Mouse (Mus musculus) liver, embryonic 15.5 days (tissue): ENCODE results near the gene Herc2. TPM values are rescaled to one million over a fixed set of nuclear protein-coding genes. Genes with fewer than 3 reads are reported as not detected.

Experiments
- ATAC-seq: fragments of 200-750 bp; cut with Nextera tagmentation; 2 replicates; pipeline ENCODE4 v1.8.0; 2017; ENCODE audit warnings: moderate number of reproducible peaks, mild to moderate bottlenecking, moderate library complexity; ENCODE audit not compliant: insufficient read depth
- H3K27ac ChIP-seq: fragments of 300-500 bp; sonication (generic); replicated peaks from 2 replicates; pipeline ENCODE4 v1.5.1; 2015; ENCODE audit warnings: mild to moderate bottlenecking, inconsistent platforms
- H3K27me3 ChIP-seq: fragments of 300-500 bp; sonication (generic); 2 replicates; pipeline ENCODE4 v1.6.1; 2015; ENCODE audit warnings: mild to moderate bottlenecking, inconsistent platforms
- H3K36me3 ChIP-seq: fragments of 300-500 bp; sonication (generic); replicated peaks from 2 replicates; pipeline ENCODE4 v1.6.1; 2015; ENCODE audit warnings: moderate library complexity, mild to moderate bottlenecking, inconsistent platforms
- H3K4me1 ChIP-seq: fragments of 300-500 bp; sonication (generic); replicated peaks from 2 replicates; pipeline ENCODE4 v1.6.1; 2015; ENCODE audit warnings: inconsistent platforms
- H3K4me2 ChIP-seq: fragments of 300-500 bp; sonication (generic); 2 replicates; pipeline ENCODE4 v1.6.1; 2015; ENCODE audit warnings: moderate library complexity, mild to moderate bottlenecking, inconsistent platforms
- H3K4me3 ChIP-seq: fragments of 300-500 bp; sonication (generic); replicated peaks from 2 replicates; pipeline ENCODE4 v1.5.1; 2015; ENCODE audit warnings: mild to moderate bottlenecking, inconsistent platforms
- H3K9ac ChIP-seq: fragments of 300-500 bp; sonication (generic); 2 replicates; pipeline ENCODE4 v1.6.1; 2015; ENCODE audit warnings: moderate library complexity, mild to moderate bottlenecking, inconsistent platforms
- H3K9me3 ChIP-seq: fragments of 300-500 bp; sonication (generic); replicated peaks from 2 replicates; pipeline ENCODE4 v1.6.1; 2016; ENCODE audit warnings: inconsistent platforms
- WGBS: fragments of 180-500 bp; shearing (Covaris S2); methylation state at CpG from one replicate; pipeline ENCODE4 v1.1.7; 2015; ENCODE audit warnings: mixed read lengths; ENCODE audit not compliant: insufficient replicate concordance; 5-methylcytosine and 5-hydroxymethylcytosine counted together
- polyA plus RNA-seq: library from polyadenylated mRNA; unstranded; fragments of >200 nt; fragmentation: Nextera tagmentation; extraction: Ambion mirVana; gene quantifications from 2 replicates; pipeline ENCODE4 v1.2.1, GENCODE M21; 2015

Gene Herc2
- polyA plus RNA-seq, 1 experiment from 2014 or later = 14.2 TPM

DNA sequence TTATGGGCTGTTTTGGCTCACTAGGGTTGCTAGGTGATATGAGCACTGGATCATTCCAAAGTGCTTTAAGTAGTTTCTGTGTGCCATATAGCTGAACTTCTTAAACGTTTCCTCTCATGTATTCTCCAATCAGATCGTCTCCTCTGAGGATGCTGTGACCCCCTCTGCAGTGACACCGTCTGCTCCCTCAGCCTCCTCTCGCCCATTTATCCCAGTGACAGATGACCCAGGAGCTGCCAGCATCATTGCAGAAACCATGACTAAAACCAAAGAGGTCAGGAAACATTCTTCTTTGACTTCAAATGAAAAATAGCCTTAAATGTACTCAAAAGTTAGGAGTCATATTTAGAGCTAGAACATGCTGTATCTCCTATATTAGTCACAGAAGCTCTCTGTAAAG is 141.7 kb downstream of the Herc2 start:
- Histone ChIP-seq H3K9ac (no peak overlapping the region), H3K4me1 (no peaks in the 10 kb centered on the region), H3K9me3 (no peaks in the 10 kb centered on the region), H3K36me3 (peaks cover 74% of the 10 kb centered on the region), H3K4me2 (no peak overlapping the region), H3K27ac (no peak overlapping the region), H3K27me3 (no peaks in the 10 kb centered on the region), H3K4me3 (no peak overlapping the region)
- no peak for ATAC-seq
- 78% methylated on average over 4 of the region's 4 CpGs for WGBS

DNA sequence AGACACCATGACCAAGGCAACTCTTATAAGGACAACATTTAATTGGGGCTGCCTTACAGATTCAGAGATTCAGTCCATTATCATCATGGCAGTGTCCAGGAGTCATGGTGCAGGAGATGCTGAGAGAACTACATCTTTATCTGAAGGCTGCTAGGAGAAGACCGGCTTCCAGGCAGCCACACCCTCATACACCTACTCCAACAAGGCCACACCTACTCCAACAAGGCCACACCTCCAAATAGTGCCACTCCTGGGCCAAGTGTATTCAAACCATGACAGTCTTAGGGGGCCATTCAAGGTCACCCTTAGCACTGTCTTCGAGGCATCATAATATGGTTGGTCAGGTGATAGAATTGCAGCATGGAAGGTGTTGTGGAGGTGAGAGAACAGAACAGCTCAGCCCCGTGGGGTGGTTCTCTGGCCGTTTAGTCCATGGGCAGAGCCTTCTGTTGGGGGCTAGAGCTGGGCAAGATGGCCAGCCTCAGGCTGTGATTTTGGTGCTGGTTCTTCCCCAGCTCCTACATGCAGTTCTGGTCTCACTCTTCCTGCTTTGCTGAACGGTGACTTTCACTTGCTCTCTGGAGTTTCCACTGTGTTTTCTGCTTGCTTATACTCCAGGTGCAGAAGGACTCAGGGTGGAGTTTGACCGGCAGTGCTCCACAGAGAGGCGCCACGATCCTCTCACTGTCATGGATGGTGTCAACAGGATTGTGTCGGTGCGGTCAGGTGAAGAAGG is 151.7 kb downstream of the Herc2 start:
- H3K9me3 ChIP-seq = no peaks in the 10 kb centered on the region
- H3K27ac ChIP-seq = no peak overlapping the region
- H3K27me3 ChIP-seq = no peaks in the 10 kb centered on the region
- H3K36me3 ChIP-seq = peaks cover 89% of the 10 kb centered on the region
- no peak for ATAC-seq
- H3K4me2 ChIP-seq = no peak overlapping the region
- H3K9ac ChIP-seq = no peak overlapping the region
- WGBS = 81% methylated on average over 10 of the region's 10 CpGs
- no peaks in the 10 kb centered on the region for H3K4me1 ChIP-seq
- no peak overlapping the region for H3K4me3 ChIP-seq

DNA sequence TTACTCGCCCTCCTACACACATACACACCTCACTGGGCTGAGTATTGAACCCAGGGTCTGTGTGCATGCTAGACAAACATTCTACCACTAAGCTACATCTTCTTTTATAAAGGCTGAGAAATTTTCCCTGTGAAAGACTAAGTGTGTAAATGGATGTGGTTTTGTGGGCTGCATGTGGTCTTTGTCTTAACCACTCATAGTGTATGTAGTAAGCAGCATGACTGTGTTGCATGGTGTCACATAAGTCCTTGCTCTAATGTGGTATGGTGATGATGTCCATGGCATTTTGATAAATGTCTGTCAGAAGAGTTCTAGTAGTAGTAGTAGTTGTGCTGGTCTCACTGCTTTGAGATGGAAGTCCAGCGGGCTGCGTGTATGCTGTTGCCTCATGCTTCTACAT is 152.8 kb downstream of the Herc2 start:
- ATAC-seq = no peak
- Histone ChIP-seq H3K4me1 (no peaks in the 10 kb centered on the region), H3K4me2 (no peak overlapping the region), H3K9me3 (no peaks in the 10 kb centered on the region), H3K36me3 (peaks cover 86% of the 10 kb centered on the region), H3K27ac (no peak overlapping the region), H3K4me3 (no peak overlapping the region), H3K27me3 (no peaks in the 10 kb centered on the region), H3K9ac (no peak overlapping the region)
- 82% methylated on average over 3 of the region's 3 CpGs for WGBS

DNA sequence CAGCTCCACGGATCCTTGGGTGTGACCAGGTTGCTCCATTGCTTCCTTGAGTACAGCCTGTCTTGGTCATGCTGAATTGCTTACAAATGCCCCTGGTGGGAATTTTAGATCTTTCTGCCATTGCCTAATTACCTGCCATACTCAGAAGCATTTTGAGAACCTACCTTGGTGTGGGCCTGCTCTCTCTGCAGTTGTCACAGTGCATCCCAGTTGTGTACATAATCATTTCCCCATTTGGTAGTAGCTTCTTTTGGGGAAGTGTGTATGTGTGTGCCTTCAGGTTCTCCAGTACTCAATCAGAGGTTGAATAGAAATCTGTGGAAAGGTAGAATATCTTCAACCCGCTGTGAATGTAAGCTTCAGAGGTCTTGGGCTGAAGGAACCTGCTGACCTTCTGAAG is 153.3 kb downstream of the Herc2 start:
- 77% methylated on average over 2 of the region's 2 CpGs for WGBS
- Histone ChIP-seq H3K4me2 (no peak overlapping the region), H3K36me3 (peaks cover 84% of the 10 kb centered on the region), H3K27me3 (no peaks in the 10 kb centered on the region), H3K4me3 (no peak overlapping the region), H3K27ac (no peak overlapping the region), H3K9me3 (no peaks in the 10 kb centered on the region), H3K4me1 (no peaks in the 10 kb centered on the region), H3K9ac (no peak overlapping the region)
- ATAC-seq = no peak

DNA sequence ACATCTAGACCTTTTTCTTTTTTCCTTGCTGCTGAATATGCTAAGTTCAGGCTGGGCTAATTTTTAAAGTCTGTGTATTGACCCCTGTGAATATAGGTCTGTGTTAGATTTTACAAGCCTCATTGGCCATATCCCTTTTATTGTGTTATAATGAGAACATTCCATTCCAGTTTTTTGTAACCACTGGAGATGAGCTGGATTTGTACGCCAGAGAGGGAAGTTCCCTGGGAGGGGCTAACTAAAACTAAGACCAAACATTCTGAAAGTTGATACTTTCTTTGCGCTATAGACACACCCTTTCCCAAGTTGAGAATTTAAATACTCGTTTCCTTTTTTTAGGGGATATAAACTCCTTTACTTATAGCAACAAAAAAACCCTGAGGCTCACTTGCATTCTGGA is 154.9 kb downstream of the Herc2 start:
- Histone ChIP-seq H3K36me3 (peaks cover 86% of the 10 kb centered on the region), H3K9me3 (no peaks in the 10 kb centered on the region)
- 79% methylated on average over 3 of the region's 3 CpGs for WGBS

DNA sequence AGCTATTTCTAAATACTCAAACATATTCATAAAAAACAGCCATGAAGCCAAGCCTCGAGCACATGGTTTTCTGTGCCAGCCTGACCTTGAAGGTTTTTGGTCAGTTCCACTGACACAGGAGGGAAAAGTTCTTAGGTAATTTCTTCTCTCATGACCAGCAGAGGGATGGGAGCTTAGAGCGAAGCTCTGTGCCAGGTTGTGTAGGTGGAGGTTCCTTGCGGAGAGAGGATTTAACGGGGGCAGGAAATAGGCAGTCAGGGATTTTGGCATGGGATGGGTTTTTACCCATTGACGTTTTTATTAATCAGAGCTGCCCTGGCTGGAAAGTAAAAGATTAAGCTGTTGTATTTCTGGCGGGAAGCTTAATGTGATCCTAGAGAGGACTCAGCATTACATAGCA is 170.8 kb downstream of the Herc2 start:
- H3K36me3 ChIP-seq = peaks cover 92% of the 10 kb centered on the region
- 83% methylated on average over 6 of the region's 6 CpGs for WGBS
- H3K9ac ChIP-seq = no peak overlapping the region

More for the DNA sequence above, 154.9 kb downstream of the Herc2 start:
- Histone ChIP-seq H3K4me2 (no peak overlapping the region), H3K4me1 (no peaks in the 10 kb centered on the region), H3K4me3 (no peak overlapping the region), H3K9ac (no peak overlapping the region), H3K27ac (no peak overlapping the region), H3K27me3 (no peaks in the 10 kb centered on the region)
- no peak for ATAC-seq

DNA sequence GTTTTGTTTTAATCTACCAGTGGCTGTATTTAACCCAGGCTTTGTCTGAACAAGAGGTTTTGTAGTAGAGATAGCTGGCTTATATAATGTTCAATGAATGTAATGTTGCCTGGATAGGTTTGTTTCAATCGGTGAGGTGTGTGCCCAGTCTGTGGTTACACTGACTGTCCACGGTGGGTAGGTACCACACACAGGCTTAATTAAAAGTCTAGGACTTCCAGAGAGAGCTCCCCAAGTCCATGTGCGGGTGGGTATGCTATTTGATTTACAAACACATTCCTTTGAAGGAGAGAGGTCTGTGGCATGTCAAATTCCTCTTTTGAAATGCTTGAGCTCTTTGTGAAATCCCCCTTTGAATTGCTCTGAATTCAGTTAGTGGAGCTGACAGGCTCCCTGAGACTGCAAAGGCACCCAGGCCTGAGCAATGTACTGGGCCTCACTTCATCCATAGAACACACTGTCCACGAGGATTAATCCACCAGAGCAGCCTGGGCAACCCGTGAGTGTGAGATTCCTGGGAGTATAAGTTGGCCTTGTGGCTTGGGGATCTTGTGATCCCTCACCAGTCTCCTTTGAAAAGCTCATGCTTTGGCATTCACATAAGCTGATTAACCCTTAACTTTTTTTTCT is 185.9 kb downstream of the Herc2 start:
- Histone ChIP-seq H3K9me3 (no peaks in the 10 kb centered on the region), H3K4me1 (no peaks in the 10 kb centered on the region), H3K27me3 (no peaks in the 10 kb centered on the region), H3K27ac (no peak overlapping the region), H3K36me3 (peaks cover 9% of the 10 kb centered on the region), H3K4me2 (no peak overlapping the region), H3K9ac (no peak overlapping the region), H3K4me3 (no peak overlapping the region)
- no peak for ATAC-seq
- 51% methylated on average over 5 of the region's 5 CpGs for WGBS

More for the DNA sequence above, 170.8 kb downstream of the Herc2 start:
- Histone ChIP-seq H3K9me3 (no peaks in the 10 kb centered on the region), H3K4me3 (no peak overlapping the region), H3K27ac (no peak overlapping the region), H3K4me2 (no peak overlapping the region), H3K4me1 (no peaks in the 10 kb centered on the region), H3K27me3 (no peaks in the 10 kb centered on the region)
- ATAC-seq = no peak

DNA sequence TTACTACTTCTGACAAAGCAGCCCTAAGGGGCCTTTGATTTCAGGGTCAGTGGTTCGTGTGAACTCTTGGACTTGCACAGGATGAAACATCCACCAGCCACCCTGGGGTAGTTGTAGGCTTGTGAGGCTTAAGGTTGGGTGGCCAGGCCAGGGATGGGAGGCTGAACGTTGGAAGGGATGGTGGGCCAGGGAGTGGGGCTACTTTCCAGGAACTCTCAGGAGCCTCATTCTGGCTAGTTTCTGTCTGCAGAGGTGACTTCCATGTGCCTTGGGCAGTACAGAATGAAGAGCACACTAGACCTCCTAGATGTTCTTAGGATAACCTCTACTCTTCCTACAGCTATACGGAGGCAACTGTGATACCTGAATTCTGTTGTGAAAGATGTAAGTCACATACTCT is 186.6 kb downstream of the Herc2 start:
- H3K36me3 ChIP-seq = peaks cover 3% of the 10 kb centered on the region
- 60% methylated on average over 3 of the region's 3 CpGs for WGBS
- H3K9ac ChIP-seq = no peak overlapping the region
- H3K9me3 ChIP-seq = no peaks in the 10 kb centered on the region
- H3K27me3 ChIP-seq = no peaks in the 10 kb centered on the region
- no peaks in the 10 kb centered on the region for H3K4me1 ChIP-seq
- no peak for ATAC-seq
- no peak overlapping the region for H3K4me2 ChIP-seq
- H3K4me3 ChIP-seq = no peak overlapping the region
- no peak overlapping the region for H3K27ac ChIP-seq

DNA sequence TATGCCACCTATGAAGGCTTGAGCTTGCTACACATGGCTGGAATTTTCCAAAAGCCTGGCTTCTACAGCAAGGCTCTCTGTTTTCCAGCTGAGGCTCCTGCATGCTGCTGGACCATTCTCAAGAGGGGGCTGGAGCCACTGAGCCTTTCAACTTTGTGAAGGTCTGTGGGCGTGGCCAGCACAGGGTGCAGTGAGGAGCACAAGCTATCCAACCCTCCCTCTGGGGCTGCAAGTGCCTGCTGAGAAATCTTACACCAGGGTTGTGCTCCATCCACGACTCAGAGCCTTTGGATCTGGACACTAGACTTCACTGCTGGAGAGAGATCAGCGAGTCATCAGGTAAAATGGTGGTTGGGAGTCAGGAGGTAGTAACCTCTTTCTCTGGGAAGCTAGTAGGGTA is 189.5 kb downstream of the Herc2 start, which contains the start of gene Oca2:
Oca2 (plus strand) TSS at position 218 of the 400 bp plus-strand sequence.
- no peak for ATAC-seq
- Histone ChIP-seq H3K27ac (no peak within 1 kb of the TSS), H3K27me3 (no peaks in the 10 kb centered on the region), H3K4me2 (no peak within 1 kb of the TSS), H3K4me1 (no peaks in the 10 kb centered on the region), H3K9me3 (no peaks in the 10 kb centered on the region), H3K9ac (no peak within 1 kb of the TSS), H3K4me3 (no peak within 1 kb of the TSS), H3K36me3 (no peaks in the 10 kb centered on the region)
- 29% methylated on average over 3 of the region's 3 CpGs for WGBS

DNA sequence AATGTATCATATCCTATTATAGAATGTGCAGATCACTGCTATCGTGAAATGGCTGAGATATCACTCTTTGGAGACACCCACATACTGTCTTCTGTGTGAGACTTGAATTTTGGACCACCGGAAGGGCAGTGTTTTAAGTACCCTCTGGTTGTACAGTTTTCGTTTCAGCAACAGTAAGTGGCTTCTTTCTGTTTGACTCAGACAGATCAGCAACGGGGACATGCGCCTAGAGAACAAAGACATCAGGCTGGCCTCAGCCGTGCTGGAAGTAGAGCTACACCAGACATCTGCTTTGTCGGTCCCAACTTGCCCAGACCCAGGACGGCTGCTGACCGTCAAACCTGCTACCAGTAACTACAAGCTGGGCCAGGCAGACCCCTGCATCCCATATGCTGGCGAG is 204.6 kb downstream of the Herc2 start:
- H3K4me2 ChIP-seq = no peak overlapping the region
- no peak overlapping the region for H3K9ac ChIP-seq
- no peak overlapping the region for H3K27ac ChIP-seq
- no peaks in the 10 kb centered on the region for H3K27me3 ChIP-seq
- no peak overlapping the region for H3K4me3 ChIP-seq
- no peaks in the 10 kb centered on the region for H3K4me1 ChIP-seq
- H3K36me3 ChIP-seq = no peaks in the 10 kb centered on the region
- H3K9me3 ChIP-seq = no peaks in the 10 kb centered on the region
- 65% methylated on average over 10 of the region's 10 CpGs for WGBS
- ATAC-seq = no peak

DNA sequence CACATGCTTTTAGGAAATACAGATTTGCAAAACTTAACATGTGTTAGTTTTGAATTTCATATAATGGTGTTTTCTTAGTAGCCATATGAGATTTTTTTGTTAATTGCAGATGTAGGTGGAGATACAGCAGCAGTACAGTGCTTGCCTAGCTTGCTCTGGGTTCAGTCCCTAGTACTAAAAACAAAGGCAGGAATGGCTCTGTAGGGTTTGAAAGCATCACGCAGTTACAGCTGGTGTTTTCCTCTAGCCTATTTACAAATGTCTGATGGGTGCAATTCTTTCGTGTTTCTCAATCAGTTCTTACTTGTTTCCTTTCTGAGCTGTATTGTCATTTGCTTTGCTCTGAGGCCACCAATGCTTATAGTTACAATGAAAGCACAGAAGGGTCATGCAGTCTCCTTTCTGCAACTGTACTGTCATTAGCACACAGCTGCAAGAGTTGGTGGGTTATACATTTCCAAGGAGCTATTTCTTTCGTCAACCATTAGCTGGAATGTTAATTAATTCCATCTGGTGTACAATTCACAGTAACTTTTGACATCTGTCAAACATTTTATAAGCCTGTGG is 208.0 kb downstream of the Herc2 start:
- Histone ChIP-seq H3K4me3 (no peak overlapping the region), H3K36me3 (no peaks in the 10 kb centered on the region), H3K4me2 (no peak overlapping the region), H3K27ac (no peak overlapping the region), H3K27me3 (no peaks in the 10 kb centered on the region), H3K9ac (no peak overlapping the region), H3K4me1 (no peaks in the 10 kb centered on the region), H3K9me3 (no peaks in the 10 kb centered on the region)
- no peak for ATAC-seq
- WGBS = 59% methylated on average over 3 of the region's 3 CpGs
